Comparison of ENCODE assay signal across 8 mouse cellular contexts in the genomic region with DNA sequence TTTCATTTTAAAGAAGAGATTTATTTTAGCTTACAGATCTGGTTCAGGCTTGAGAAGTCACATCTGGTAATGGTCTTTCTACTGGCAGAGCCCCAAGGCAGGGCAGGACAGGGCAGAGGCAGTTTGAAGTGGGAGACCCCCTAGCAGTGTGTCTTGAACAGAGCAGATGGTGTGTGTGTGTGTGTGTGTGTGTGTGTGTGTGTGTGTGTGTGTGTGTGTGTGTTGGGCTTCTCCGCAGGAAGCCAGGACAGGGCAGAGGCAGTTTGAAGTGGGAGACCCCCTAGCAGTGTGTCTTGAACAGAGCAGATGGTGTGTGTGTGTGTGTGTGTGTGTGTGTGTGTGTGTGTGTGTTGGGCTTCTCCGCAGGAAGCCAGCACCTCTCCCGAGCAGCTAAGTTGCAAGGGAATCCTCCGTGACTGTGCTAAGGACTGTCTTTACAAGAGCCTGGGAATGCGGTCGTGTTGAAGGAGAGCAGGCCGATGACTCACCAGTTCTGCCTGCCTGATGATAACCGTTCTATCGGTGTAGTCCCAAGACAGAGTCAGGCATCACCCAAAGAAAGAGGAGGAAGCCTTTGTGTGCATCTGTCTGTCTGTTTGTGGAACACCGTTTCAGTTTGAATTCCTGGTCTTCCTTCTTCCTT. TPM values are rescaled to one million over a fixed set of nuclear protein-coding genes. Genes with fewer than 3 reads are reported as not detected.
DNase-seq lines count a peak whose midpoint lies in the region; ATAC-seq and TF ChIP-seq lines count a peak whose summit lies in the region.
"Not testable (repeated sequence)": the region's sequence is repeated elsewhere in the genome, so short reads cannot be mapped to it uniquely, and the experiment has no call there.

No protein-coding gene starts in this region.

- not testable (repeated sequence) for H3K36me3 ChIP-seq in forebrain, embryonic 14.5 days (ENCODE audit: control insufficient read depth, insufficient read depth, low read length); myocyte (ENCODE audit: control insufficient read depth, insufficient read depth)
- H3K36me3 ChIP-seq in liver, embryonic 14.5 days (replicated peaks; ENCODE audit: control insufficient read depth, insufficient read depth, low read depth), result peaks cover 16% of the 10 kb centered on the region

- DNase-seq in adrenal gland, adult 2 months, result peak; percentile 75
- peak; percentile 58 to 63 for DNase-seq in cerebellum, postnatal 25 days
- peak; percentile 49 for DNase-seq in forebrain, embryonic 14.5 days (ENCODE audit: low spot score)
- peak; percentile 39 to 49 for DNase-seq in heart, postnatal 10 days
- peak; percentile 51 for DNase-seq in kidney, postnatal 14 days
- DNase-seq in liver, embryonic 14.5 days (ENCODE audit: low read depth in 3 of 3, low spot score in 3 of 3), result peak; percentile 80 to 82 (median 80)
- DNase-seq in urinary bladder, postnatal 14 days (ENCODE audit: low spot score), result peak; percentile 31

- not testable (repeated sequence) for H3ac ChIP-seq in myocyte (ENCODE audit: control insufficient read depth, insufficient read length)

- H3K27ac ChIP-seq in forebrain, embryonic 14.5 days (ENCODE audit: low read depth, low read length), result 0 out of 2 replicates have a peak overlapping the region, but pooled peaks have one; percentile 48
- H3K27ac ChIP-seq in liver, embryonic 14.5 days, result peak overlapping the region; percentile 96

- peak; percentile 75 for ATAC-seq in forebrain, embryonic 14.5 days
- peak; percentile 95 for ATAC-seq in liver, embryonic 14.5 days (ENCODE audit: insufficient read depth)

- intact Hi-C loops in heart, postnatal 10 days (cut with DNase I), result not testable (repeated sequence)

- not testable (repeated sequence) for H3K9ac ChIP-seq in forebrain, embryonic 14.5 days (ENCODE audit: low read length)
- peak overlapping the region; percentile 62 for H3K9ac ChIP-seq in liver, embryonic 14.5 days (replicated peaks)

- not testable (repeated sequence) for H3K4me2 ChIP-seq in forebrain, embryonic 14.5 days (ENCODE audit: low read length)
- H3K4me2 ChIP-seq in liver, embryonic 14.5 days (ENCODE audit: low read depth), result peak overlapping the region; percentile 80
- H3K4me2 ChIP-seq in myocyte (ENCODE audit: low read depth), result peak overlapping the region; percentile 75

- H3K9me3 ChIP-seq in forebrain, embryonic 14.5 days (replicated peaks; ENCODE audit: control insufficient read depth, low read length); liver, embryonic 14.5 days (ENCODE audit: control insufficient read depth, low read length): not testable (repeated sequence)

- H3K4me1 ChIP-seq in forebrain, embryonic 14.5 days (ENCODE audit: control insufficient read depth, insufficient read depth, low read length), result not testable (repeated sequence)
- H3K4me1 ChIP-seq in liver, embryonic 14.5 days (replicated peaks; ENCODE audit: control insufficient read depth in 2 of 2, insufficient read depth in 2 of 2, low read length in 1 of 2), result peaks cover 51 to 57% of the 10 kb centered on the region in 2 experiments

- TF ChIP-seq CTCF in liver, embryonic 14.5 days (IDR thresholded peaks at IDR 0.05; ENCODE audit: low read depth), result not testable (repeated sequence)

- 57% methylated on average over 9 of the region's 10 CpGs for WGBS in forebrain, embryonic 14.5 days
- 12% methylated on average over 10 of the region's 10 CpGs for WGBS in liver, embryonic 14.5 days (ENCODE audit: insufficient replicate concordance)

- not testable (repeated sequence) for H3K4me3 ChIP-seq in forebrain, embryonic 14.5 days (ENCODE audit: low read depth, low read length); myocyte
- peak overlapping the region; percentile 44 to 51 for H3K4me3 ChIP-seq in liver, embryonic 14.5 days (ENCODE audit: insufficient read depth in 1 of 2, low read depth in 2 of 2, low read length in 2 of 2)

- peak; percentile 60; the same call in 1 of the 2 replicates for TF ChIP-seq EP300 in liver, embryonic 14.5 days (IDR thresholded peaks at IDR 0.05; ENCODE audit: low read depth)

- TF ChIP-seq POLR2A in myocyte (IDR thresholded peaks at IDR 0.05; ENCODE audit: insufficient read length, low read depth), result not testable (repeated sequence)

- not testable (repeated sequence) for H3K27me3 ChIP-seq in forebrain, embryonic 14.5 days (replicated peaks; ENCODE audit: control insufficient read depth, insufficient read depth, low read length); liver, embryonic 14.5 days (ENCODE audit: control insufficient read depth, insufficient read depth, low read length); myocyte (ENCODE audit: control insufficient read depth, insufficient read depth, insufficient read length)

- H3K79me2 ChIP-seq in myocyte (ENCODE audit: control insufficient read depth, insufficient read depth), result peaks cover 86% of the 10 kb centered on the region

RNA-seq across cellular contexts. Expression of a gene that starts 8.3 kb away (rescaled TPM):
- 100 to 1,000 TPM; 160 to 168 TPM for total RNA-seq in adrenal gland, adult 2 months (2021)
- 123 and 134 TPM in 2 replicates for polyA plus RNA-seq in adrenal gland, adult 2 months (2012; rRNA removed)
- 166 and 196 TPM in 2 replicates for polyA plus RNA-seq in forebrain, embryonic 14.5 days (2014; fragmentation: Nextera tagmentation; extraction: Ambion mirVana)
- 100 to 1,000 TPM; 187 to 196 TPM for total RNA-seq in heart, postnatal 10 days (2021)
- polyA plus RNA-seq in liver, embryonic 14.5 days (2012; rRNA removed), result 106 and 118 TPM in 2 replicates
- polyA plus RNA-seq in liver, embryonic 14.5 days (2014; fragmentation: Nextera tagmentation; extraction: Ambion mirVana), result 113 and 137 TPM in 2 replicates
- 160 TPM for polyA plus RNA-seq in myocyte (2012; fragmentation: generic; extraction: Trizol)

RNA-seq across cellular contexts. Expression of a gene that starts 55.2 kb away (rescaled TPM):
- 10 to 100 TPM; 32.8 to 37.4 TPM for total RNA-seq in adrenal gland, adult 2 months (2021)
- 201 and 211 TPM in 2 replicates for polyA plus RNA-seq in adrenal gland, adult 2 months (2012; rRNA removed)
- polyA plus RNA-seq in forebrain, embryonic 14.5 days (2014; fragmentation: Nextera tagmentation; extraction: Ambion mirVana), result 72.8 and 84.8 TPM in 2 replicates
- total RNA-seq in heart, postnatal 10 days (2021), result 10 to 100 TPM; 20.7 to 25.4 TPM
- polyA plus RNA-seq in liver, embryonic 14.5 days (2012; rRNA removed), result 53.6 and 68.5 TPM in 2 replicates
- 33.1 and 46.7 TPM in 2 replicates for polyA plus RNA-seq in liver, embryonic 14.5 days (2014; fragmentation: Nextera tagmentation; extraction: Ambion mirVana)
- 41.0 TPM for polyA plus RNA-seq in myocyte (2012; fragmentation: generic; extraction: Trizol)

RNA-seq across cellular contexts. Expression of a gene that starts 56.2 kb away (rescaled TPM):
- 10 to 100 TPM; 15.5 to 31.7 TPM for total RNA-seq in adrenal gland, adult 2 months (2021)
- polyA plus RNA-seq in adrenal gland, adult 2 months (2012; rRNA removed), result 14.7 and 15.9 TPM in 2 replicates
- polyA plus RNA-seq in forebrain, embryonic 14.5 days (2014; fragmentation: Nextera tagmentation; extraction: Ambion mirVana), result 18.8 and 27.8 TPM in 2 replicates
- 1 to 10 TPM; 3.6 to 6.7 TPM for total RNA-seq in heart, postnatal 10 days (2021)
- polyA plus RNA-seq in liver, embryonic 14.5 days (2012; rRNA removed), result 4.6 and 5.2 TPM in 2 replicates
- 3.5 and 4.9 TPM in 2 replicates for polyA plus RNA-seq in liver, embryonic 14.5 days (2014; fragmentation: Nextera tagmentation; extraction: Ambion mirVana)
- polyA plus RNA-seq in myocyte (2012; fragmentation: generic; extraction: Trizol), result 14.3 TPM
